Mouse (Mus musculus): ENCODE measurements at regions not wholly inside any gene's neighbourhood (a gene's known extent, or its start where the extent isn't known, plus 50 kb on each side); places are given as distances from the start of the nearest gene placed in this dataset.
A peak's percentile ranks its signal among the peaks of the same experiment; 100 is the strongest.

GRCm38 (mm10) chr4:152990266-152990665 lies 492.3 kb downstream of the Ajap1 start:
- H3K4me1 ChIP-seq (ENCODE audit: control insufficient read depth, insufficient read depth, low read length) = no peaks in the 10 kb centered on the region
- no peaks in the 10 kb centered on the region for H3K36me3 ChIP-seq (ENCODE audit: control insufficient read depth, insufficient read depth, low read length)
- no peak overlapping the region for H3K4me3 ChIP-seq (ENCODE audit: low read depth, low read length)
- H3K9me3 ChIP-seq (ENCODE audit: control insufficient read depth, low read depth, low read length) = no peaks in the 10 kb centered on the region
- H3K9ac ChIP-seq (replicated peaks; ENCODE audit: low read depth, low read length) = no peak overlapping the region
- H3K27ac ChIP-seq (ENCODE audit: low read length) = no peak overlapping the region
- no peaks in the 10 kb centered on the region for H3K27me3 ChIP-seq (ENCODE audit: control insufficient read depth, insufficient read depth, low read length)
- ATAC-seq (ENCODE audit: insufficient number of reproducible peaks, insufficient read depth, low FRiP score, low read depth) = no peak
- H3K4me2 ChIP-seq (replicated peaks; ENCODE audit: low read depth, low read length) = no peak overlapping the region
- 66% methylated on average over 5 of the region's 5 CpGs for WGBS

GRCm38 (mm10) chr4:152987726-152988125 lies 494.9 kb downstream of the Ajap1 start:
- Histone ChIP-seq H3K4me3 (ENCODE audit: low read depth, low read length) (no peak overlapping the region), H3K36me3 (ENCODE audit: control insufficient read depth, insufficient read depth, low read length) (no peaks in the 10 kb centered on the region), H3K4me2 (replicated peaks; ENCODE audit: low read depth, low read length) (no peak overlapping the region), H3K9me3 (ENCODE audit: control insufficient read depth, low read depth, low read length) (no peaks in the 10 kb centered on the region), H3K27me3 (ENCODE audit: control insufficient read depth, insufficient read depth, low read length) (no peaks in the 10 kb centered on the region), H3K4me1 (ENCODE audit: control insufficient read depth, insufficient read depth, low read length) (no peaks in the 10 kb centered on the region), H3K9ac (replicated peaks; ENCODE audit: low read depth, low read length) (no peak overlapping the region), H3K27ac (ENCODE audit: low read length) (no peak overlapping the region)
- no peak for ATAC-seq (ENCODE audit: insufficient number of reproducible peaks, insufficient read depth, low FRiP score, low read depth)
- 68% methylated on average over 4 of the region's 4 CpGs for WGBS

- 79% methylated on average over 8 of the region's 8 CpGs for WGBS
- Histone ChIP-seq H3K27ac (ENCODE audit: low read length) (no peak overlapping the region), H3K36me3 (ENCODE audit: control insufficient read depth, insufficient read depth, low read length) (no peaks in the 10 kb centered on the region), H3K27me3 (ENCODE audit: control insufficient read depth, insufficient read depth, low read length) (no peaks in the 10 kb centered on the region), H3K4me2 (replicated peaks; ENCODE audit: low read depth, low read length) (no peak overlapping the region), H3K4me1 (ENCODE audit: control insufficient read depth, insufficient read depth, low read length) (no peaks in the 10 kb centered on the region), H3K9ac (replicated peaks; ENCODE audit: low read depth, low read length) (no peak overlapping the region), H3K4me3 (ENCODE audit: low read depth, low read length) (no peak overlapping the region), H3K9me3 (ENCODE audit: control insufficient read depth, low read depth, low read length) (no peaks in the 10 kb centered on the region)
- no peak for ATAC-seq (ENCODE audit: insufficient number of reproducible peaks, insufficient read depth, low FRiP score, low read depth)
These were observed 497.5 kb upstream of the Kcnab2 start for GRCm38 (mm10) chr4:152975012-152975675.

- no peak overlapping the region for H3K27ac ChIP-seq (ENCODE audit: low read length)
- H3K4me2 ChIP-seq (replicated peaks; ENCODE audit: low read depth, low read length) = no peak overlapping the region
- no peak overlapping the region for H3K4me3 ChIP-seq (ENCODE audit: low read depth, low read length)
- H3K9me3 ChIP-seq (ENCODE audit: control insufficient read depth, low read depth, low read length) = no peaks in the 10 kb centered on the region
- no peaks in the 10 kb centered on the region for H3K27me3 ChIP-seq (ENCODE audit: control insufficient read depth, insufficient read depth, low read length)
- no peak overlapping the region for H3K9ac ChIP-seq (replicated peaks; ENCODE audit: low read depth, low read length)
- no peak for ATAC-seq (ENCODE audit: insufficient number of reproducible peaks, insufficient read depth, low FRiP score, low read depth)
- H3K36me3 ChIP-seq (ENCODE audit: control insufficient read depth, insufficient read depth, low read length) = no peaks in the 10 kb centered on the region
- 62% methylated on average over 6 of the region's 6 CpGs for WGBS
- no peaks in the 10 kb centered on the region for H3K4me1 ChIP-seq (ENCODE audit: control insufficient read depth, insufficient read depth, low read length)
These were observed 485.3 kb upstream of the Kcnab2 start for GRCm38 (mm10) chr4:152963001-152963400.

- no peak overlapping the region for H3K27ac ChIP-seq (ENCODE audit: low read length)
- no peak overlapping the region for H3K4me2 ChIP-seq (replicated peaks; ENCODE audit: low read depth, low read length)
- H3K27me3 ChIP-seq (ENCODE audit: control insufficient read depth, insufficient read depth, low read length) = no peaks in the 10 kb centered on the region
- ATAC-seq (ENCODE audit: insufficient number of reproducible peaks, insufficient read depth, low FRiP score, low read depth) = no peak
- no peaks in the 10 kb centered on the region for H3K36me3 ChIP-seq (ENCODE audit: control insufficient read depth, insufficient read depth, low read length)
- H3K9ac ChIP-seq (replicated peaks; ENCODE audit: low read depth, low read length) = no peak overlapping the region
- H3K4me1 ChIP-seq (ENCODE audit: control insufficient read depth, insufficient read depth, low read length) = no peaks in the 10 kb centered on the region
- no peak overlapping the region for H3K4me3 ChIP-seq (ENCODE audit: low read depth, low read length)
- H3K9me3 ChIP-seq (ENCODE audit: control insufficient read depth, low read depth, low read length) = no peaks in the 10 kb centered on the region
These were observed 484.5 kb upstream of the Kcnab2 start for GRCm38 (mm10) chr4:152962165-152962564.

- ATAC-seq (ENCODE audit: insufficient number of reproducible peaks, insufficient read depth, low FRiP score, low read depth) = no peak
- Histone ChIP-seq H3K27ac (ENCODE audit: low read length) (no peak overlapping the region), H3K27me3 (ENCODE audit: control insufficient read depth, insufficient read depth, low read length) (no peaks in the 10 kb centered on the region)
These were observed 484.0 kb upstream of the Kcnab2 start for GRCm38 (mm10) chr4:152961677-152962076.

GRCm38 (mm10) chr4:152959627-152960230 lies 482.1 kb upstream of the Kcnab2 start:
- WGBS = 55% methylated on average over 12 of the region's 12 CpGs
- Histone ChIP-seq H3K9ac (replicated peaks; ENCODE audit: low read depth, low read length) (no peak overlapping the region), H3K4me3 (ENCODE audit: low read depth, low read length) (no peak overlapping the region), H3K27me3 (ENCODE audit: control insufficient read depth, insufficient read depth, low read length) (no peaks in the 10 kb centered on the region), H3K9me3 (ENCODE audit: control insufficient read depth, low read depth, low read length) (no peaks in the 10 kb centered on the region), H3K36me3 (ENCODE audit: control insufficient read depth, insufficient read depth, low read length) (no peaks in the 10 kb centered on the region), H3K4me2 (replicated peaks; ENCODE audit: low read depth, low read length) (no peak overlapping the region), H3K4me1 (ENCODE audit: control insufficient read depth, insufficient read depth, low read length) (no peaks in the 10 kb centered on the region), H3K27ac (ENCODE audit: low read length) (no peak overlapping the region)
- no peak for ATAC-seq (ENCODE audit: insufficient number of reproducible peaks, insufficient read depth, low FRiP score, low read depth)

More at GRCm38 (mm10) chr4:152961677-152962076, 484.0 kb upstream of the Kcnab2 start:
- 95% methylated on average over 4 of the region's 4 CpGs for WGBS
- Histone ChIP-seq H3K9me3 (ENCODE audit: control insufficient read depth, low read depth, low read length) (no peaks in the 10 kb centered on the region), H3K4me2 (replicated peaks; ENCODE audit: low read depth, low read length) (no peak overlapping the region), H3K9ac (replicated peaks; ENCODE audit: low read depth, low read length) (no peak overlapping the region), H3K36me3 (ENCODE audit: control insufficient read depth, insufficient read depth, low read length) (no peaks in the 10 kb centered on the region), H3K4me3 (ENCODE audit: low read depth, low read length) (no peak overlapping the region), H3K4me1 (ENCODE audit: control insufficient read depth, insufficient read depth, low read length) (no peaks in the 10 kb centered on the region)

GRCm38 (mm10) chr4:152953237-152953974 lies 475.7 kb upstream of the Kcnab2 start:
- 0 out of 2 replicates have a peak overlapping the region, but pooled peaks have one; percentile 7 for H3K4me2 ChIP-seq (replicated peaks; ENCODE audit: low read depth, low read length)
- no peak overlapping the region for H3K4me3 ChIP-seq (ENCODE audit: low read depth, low read length)
- peaks cover 10% of the 10 kb centered on the region for H3K4me1 ChIP-seq (ENCODE audit: control insufficient read depth, insufficient read depth, low read length)
- WGBS = 21% methylated on average over 15 of the region's 15 CpGs
- peak; percentile 34; the same call in 1 of the 2 replicates for ATAC-seq (ENCODE audit: insufficient number of reproducible peaks, insufficient read depth, low FRiP score, low read depth)
- no peaks in the 10 kb centered on the region for H3K9me3 ChIP-seq (ENCODE audit: control insufficient read depth, low read depth, low read length)
- no peaks in the 10 kb centered on the region for H3K27me3 ChIP-seq (ENCODE audit: control insufficient read depth, insufficient read depth, low read length)
- H3K9ac ChIP-seq (replicated peaks; ENCODE audit: low read depth, low read length) = no peak overlapping the region
- H3K36me3 ChIP-seq (ENCODE audit: control insufficient read depth, insufficient read depth, low read length) = no peaks in the 10 kb centered on the region
- no peak overlapping the region for H3K27ac ChIP-seq (ENCODE audit: low read length)
